22 mouse cellular contexts compared by ENCODE assay signal in the genomic region with DNA sequence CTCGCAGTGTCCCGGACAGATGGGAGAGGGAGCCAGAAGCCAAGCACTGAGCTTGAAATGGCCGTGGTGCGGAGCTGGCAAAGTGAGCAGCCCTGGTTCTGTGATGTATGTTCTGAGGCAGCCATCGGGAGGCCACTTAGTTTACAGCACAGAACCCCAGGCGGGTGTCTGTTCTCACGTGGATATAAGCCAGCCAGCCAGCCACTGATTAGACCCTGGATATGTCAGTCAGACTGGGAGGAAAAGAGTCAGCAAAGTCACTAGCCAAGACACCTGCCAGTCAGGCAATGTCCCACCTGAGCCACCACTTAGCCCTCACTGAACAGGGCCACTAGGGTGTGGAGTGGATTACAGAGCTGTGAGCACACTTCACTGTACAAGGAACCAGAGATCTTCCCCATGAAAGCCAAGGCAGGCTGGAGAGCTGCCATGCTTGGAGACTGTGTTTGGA. TPM values are rescaled to one million over a fixed set of nuclear protein-coding genes. Genes with fewer than 3 reads are reported as not detected.
DNase-seq lines count a peak whose midpoint lies in the region; ATAC-seq lines count a peak whose summit lies in the region.
"Had no signal": no experiment of that assay in that cellular context is flagged by ENCODE, and none has a peak within 500 bp of the region (broad histone marks: within the 10 kb centered on the region; RNA-seq: fewer than 3 reads in every experiment).

No protein-coding gene starts in this region.

- intact Hi-C loops in gastrocnemius, postnatal 14 days (cut with DNase I; ENCODE audit: low total_unique reads): no loop called here

- H3K36me3 ChIP-seq in intestine, embryonic 15.5 days: no peaks in the 10 kb centered on the region
- H3K36me3 ChIP-seq: heart, embryonic 15.5 days; hindbrain, embryonic 15.5 days; limb, embryonic 12.5 days; liver, embryonic 13.5 days; stomach, embryonic 15.5 days had no signal

- 0 out of 2 replicates have a peak, but pooled peaks cover 4% of the 10 kb centered on the region for H3K4me1 ChIP-seq in intestine, embryonic 15.5 days (replicated peaks)
- H3K4me1 ChIP-seq: limb, embryonic 12.5 days; stomach, embryonic 15.5 days had no signal

- H3K27ac ChIP-seq in intestine, embryonic 15.5 days: no peak overlapping the region
- H3K27ac ChIP-seq: heart, embryonic 15.5 days; hindbrain, embryonic 15.5 days; left cerebral cortex, adult 2 months; limb, embryonic 12.5 days; liver, embryonic 13.5 days; stomach, embryonic 15.5 days had no signal

- no peak for ATAC-seq in intestine, embryonic 15.5 days
- ATAC-seq: activated CD4-positive, CD25-positive, alpha-beta regulatory T cell, adult 4 months; Patski had no signal

- 77% methylated on average over 7 of the region's 7 CpGs for WGBS in intestine, embryonic 15.5 days

- H3K9ac ChIP-seq in intestine, embryonic 15.5 days: no peak overlapping the region
- H3K9ac ChIP-seq: heart, embryonic 15.5 days; hindbrain, embryonic 15.5 days; limb, embryonic 12.5 days; liver, embryonic 13.5 days; stomach, embryonic 15.5 days had no signal

- H3K27me3 ChIP-seq in intestine, embryonic 15.5 days (replicated peaks): no peaks in the 10 kb centered on the region
- H3K27me3 ChIP-seq: heart, embryonic 15.5 days; hindbrain, embryonic 15.5 days; limb, embryonic 12.5 days; liver, embryonic 13.5 days; stomach, embryonic 15.5 days had no signal

- H3K9me3 ChIP-seq in intestine, embryonic 15.5 days: no peaks in the 10 kb centered on the region
- H3K9me3 ChIP-seq: heart, embryonic 15.5 days; hindbrain, embryonic 15.5 days; limb, embryonic 12.5 days; liver, embryonic 13.5 days; stomach, embryonic 15.5 days had no signal

- no peak overlapping the region for H3K4me2 ChIP-seq in intestine, embryonic 15.5 days (replicated peaks)
- H3K4me2 ChIP-seq: heart, embryonic 15.5 days; hindbrain, embryonic 15.5 days; limb, embryonic 12.5 days; liver, embryonic 13.5 days; stomach, embryonic 15.5 days had no signal

- no peak overlapping the region for H3K4me3 ChIP-seq in intestine, embryonic 15.5 days (replicated peaks)
- H3K4me3 ChIP-seq: heart, embryonic 15.5 days; hindbrain, embryonic 15.5 days; left cerebral cortex, adult 2 months; limb, embryonic 12.5 days; liver, embryonic 13.5 days; stomach, embryonic 15.5 days had no signal

- peak; percentile 65 for DNase-seq in brain, adult 2 months (ENCODE audit: low read depth, low spot score)
- peak; percentile 67 for DNase-seq in cerebellum, adult 11-12 months
- peak; percentile 63 to 65 for DNase-seq in cerebellum, postnatal 25 days
- peak; percentile 45 for DNase-seq in lung, postnatal 14 days
- DNase-seq in gastrocnemius, postnatal 14 days: no peak
- no peak for DNase-seq in retina, embryonic 14.5 days (ENCODE audit: low spot score)
- DNase-seq: adrenal gland, postnatal 14 days; embryo, embryonic 11 days; kidney, adult 18-20 months; kidney, postnatal 14 days; liver, embryonic 13.5 days; midbrain, embryonic 14.5 days; right cerebral cortex, adult 18-20 months; thymus, adult 2 months had no signal

RNA-seq across cellular contexts. Expression of a gene that starts 9.6 kb away (rescaled TPM):
- 1 to 10 TPM; 3.7 to 4.1 TPM for total RNA-seq in gastrocnemius, postnatal 14 days (2021)
- polyA plus RNA-seq in intestine, embryonic 15.5 days (2015; fragmentation: Nextera tagmentation; extraction: Ambion mirVana): 13.0 and 13.4 TPM in 2 replicates
- polyA plus RNA-seq: activated CD4-positive, CD25-positive, alpha-beta regulatory T cell, adult 4 months; Patski had no signal

Comparison
In these comparisons a context has a peak if more than half of its experiments do, and no peak if none do; other contexts are left out.
1. DNase-seq: peak in brain, adult 2 months (single experiment), cerebellum, adult 11-12 months (single experiment), cerebellum, postnatal 25 days (2 of 2) and lung, postnatal 14 days (single experiment); none in gastrocnemius, postnatal 14 days (single experiment) and retina, embryonic 14.5 days (single experiment).